Mouse (Mus musculus) bone marrow, adult 2 months (tissue): Measurements from ENCODE around the gene Alox12e.

Experiments used
- CTCF ChIP-seq: fragments of 200-500 bp; IDR thresholded peaks from 2 replicates; pipeline ENCODE4 v1.5.1; 2011; ENCODE audit warnings: low read length, control low read depth; ENCODE audit not compliant: control insufficient read depth, insufficient read depth
- POLR2A ChIP-seq: fragments of 200-500 bp; IDR thresholded peaks from 2 replicates; pipeline ENCODE4 v1.6.1; 2011; ENCODE audit warnings: low read depth, mild to moderate bottlenecking, control low read depth, low read length, borderline replicate concordance; ENCODE audit not compliant: control insufficient read depth

DNA sequence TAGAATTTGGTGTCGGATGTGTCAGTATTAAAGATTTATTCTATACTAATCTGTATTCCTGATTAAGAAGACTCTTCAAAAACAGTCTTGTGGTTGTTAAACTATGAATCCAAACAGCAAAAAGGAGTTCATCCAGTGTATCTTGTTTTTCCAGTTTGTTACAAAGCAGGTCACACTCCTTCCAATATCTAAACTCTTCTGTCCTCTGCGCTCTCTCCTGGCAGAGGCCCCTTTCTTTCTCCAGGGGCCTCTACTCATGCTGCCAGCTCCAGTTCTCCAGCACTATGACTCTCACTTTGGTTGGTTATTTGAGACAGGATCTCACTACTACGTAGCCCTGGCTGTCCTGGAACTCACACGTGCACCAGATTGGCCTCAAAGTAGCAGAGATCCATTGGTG lies 56.6 kb downstream of the Alox12e start:
- TF ChIP-seq CTCF: no peak
- TF ChIP-seq POLR2A: no peak
